Mouse (Mus musculus) spleen, adult 12 weeks (tissue): Measurements from ENCODE around the gene Jup.

Experiments used
- DNase-seq: peaks from one replicate; pipeline ENCODE4 v3.0.0; 2022; ENCODE audit warnings: low spot score

The Jup gene

GRCm38 (mm10) chr11:100397600-100398389 is at the start of gene Jup:
Gene Jup, minus strand, starts transcription at chr11:100397763.
- peak; percentile 72 for DNase-seq

- no peak for DNase-seq
Observed at GRCm38 (mm10) chr11:100442625-100443024, 45.1 kb upstream of the Jup start.

- DNase-seq, result no peak
Observed at GRCm38 (mm10) chr11:100441797-100442196, 44.2 kb upstream of the Jup start, which contains the start of the genes Nt5c3b and Klhl10. Gene Nt5c3b, minus strand, starts transcription at chr11:100441808. Gene Klhl10, plus strand, starts transcription at chr11:100441917.

GRCm38 (mm10) chr11:100440691-100441522 is 43.3 kb upstream of the Jup start:
- DNase-seq, result peak; percentile 59

- DNase-seq, result no peak
Observed at GRCm38 (mm10) chr11:100437901-100438300, 40.3 kb upstream of the Jup start.

GRCm38 (mm10) chr11:100435678-100436246 is 38.2 kb upstream of the Jup start:
- no peak for DNase-seq

- no peak for DNase-seq
Observed at GRCm38 (mm10) chr11:100432002-100432401, 34.4 kb upstream of the Jup start.

GRCm38 (mm10) chr11:100430052-100430451 is 32.5 kb upstream of the Jup start:
- no peak for DNase-seq

- DNase-seq, result no peak
Observed at GRCm38 (mm10) chr11:100428612-100429199, 31.1 kb upstream of the Jup start.

GRCm38 (mm10) chr11:100426820-100427219 is 29.3 kb upstream of the Jup start:
- DNase-seq, result no peak

- no peak for DNase-seq
Observed at GRCm38 (mm10) chr11:100425851-100426250, 28.3 kb upstream of the Jup start.

GRCm38 (mm10) chr11:100423836-100424235 is 26.3 kb upstream of the Jup start:
- DNase-seq, result no peak

GRCm38 (mm10) chr11:100421537-100421936 is 24.0 kb upstream of the Jup start:
- no peak for DNase-seq

- DNase-seq, result no peak
Observed at GRCm38 (mm10) chr11:100414914-100415822, 17.6 kb upstream of the Jup start, which contains the start of gene Fkbp10. Gene Fkbp10, plus strand, starts transcription at chr11:100415697.

- peak; percentile 12 for DNase-seq
Observed at GRCm38 (mm10) chr11:100414021-100414913, 16.7 kb upstream of the Jup start, which contains the start of gene P3h4. Gene P3h4, minus strand, starts transcription at chr11:100414836.

- DNase-seq, result no peak
Observed at GRCm38 (mm10) chr11:100413541-100413940, 16.0 kb upstream of the Jup start.

- DNase-seq, result no peak
Observed at GRCm38 (mm10) chr11:100411736-100412135, 14.2 kb upstream of the Jup start.

GRCm38 (mm10) chr11:100409686-100410085 is 12.1 kb upstream of the Jup start:
- no peak for DNase-seq

GRCm38 (mm10) chr11:100408835-100409462 is 11.4 kb upstream of the Jup start:
- no peak for DNase-seq
